Comparison of ENCODE assay signal across 15 mouse cellular contexts in the genomic region with DNA sequence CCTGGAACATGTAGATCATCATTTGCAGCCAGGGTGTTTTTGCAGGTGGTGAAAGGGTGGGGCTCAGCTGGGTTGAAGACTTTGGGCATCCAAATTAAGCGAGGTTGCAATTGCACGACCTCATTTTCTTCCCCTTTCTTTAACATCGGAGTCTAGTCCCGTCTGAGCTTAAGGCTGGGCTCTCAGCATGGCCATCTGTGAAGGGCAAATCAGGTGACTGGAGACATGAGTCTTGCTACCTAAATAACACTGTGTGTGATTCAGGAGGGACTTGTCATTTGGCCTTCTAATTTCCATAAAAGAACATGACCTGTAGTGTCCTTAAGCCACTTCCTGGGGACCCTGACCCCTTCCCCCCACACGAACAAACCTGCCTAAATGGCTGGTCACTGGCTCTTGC.
DNase-seq lines count a peak whose midpoint lies in the region; ATAC-seq lines count a peak whose summit lies in the region.
"Had no signal": no experiment of that assay in that cellular context is flagged by ENCODE, and none has a peak within 500 bp of the region (broad histone marks: within the 10 kb centered on the region; RNA-seq: fewer than 3 reads in every experiment).

No protein-coding gene starts in this region.

- DNase-seq in cerebellum, adult 18-20 months = peak; percentile 44 to 49
- no peak for DNase-seq in cerebellum, adult 9-10 months
- DNase-seq in gastrocnemius, postnatal 25 days = peak; percentile 8
- DNase-seq in gastrocnemius, postnatal 4 days (ENCODE audit: low spot score in 2 of 2) = no peak
- peak; percentile 48 to 65 for DNase-seq in cerebellum, postnatal 10 days
- DNase-seq: adrenal gland, adult 2 months; adrenal gland, postnatal 14 days; gastrocnemius, postnatal 10 days; heart, adult 2 months; kidney, adult 2 months had no signal

- no peak for ATAC-seq in megakaryocyte progenitor cell, adult 5-6 weeks (replicated peaks; ENCODE audit: poor library complexity)
- ATAC-seq: CD4-positive, CD25-positive, alpha-beta regulatory T cell, adult 4 months; forebrain, embryonic 13.5 days; forebrain, embryonic 16.5 days; intestine, postnatal 0 days had no signal

Comparison
In these comparisons a context has a peak if more than half of its experiments do, and no peak if none do; other contexts are left out.
1. DNase-seq: peak in cerebellum, adult 18-20 months (2 of 2), gastrocnemius, postnatal 25 days (single experiment) and cerebellum, postnatal 10 days (2 of 2); none in cerebellum, adult 9-10 months (single experiment) and gastrocnemius, postnatal 4 days (0 of 2).